Mouse (Mus musculus): Measurements from ENCODE around the gene Nsl1.

- peak; percentile 60 for TF ChIP-seq CTCF (IDR thresholded peaks at IDR 0.05; ENCODE audit: control insufficient read depth, insufficient read depth, low read length)
- TF ChIP-seq POLR2A (IDR thresholded peaks at IDR 0.05; ENCODE audit: borderline replicate concordance, control insufficient read depth, low read depth, low read length) = no peak
These were observed 22.2 kb downstream of the Nsl1 start for GRCm38 (mm10) chr1:191084951-191085559.
